Mouse (Mus musculus): ENCODE data around the gene Krt76. TPM values are rescaled to one million over a fixed set of nuclear protein-coding genes. Genes with fewer than 3 reads are reported as not detected.

The Krt76 gene
- polyA plus RNA-seq (2012; rRNA removed; ENCODE audit: low replicate concordance): 0.13 TPM in 1 of 2 replicates, not detected in the other

GRCm38 (mm10) chr15:101892820-101893219, at the start of gene Krt76:
Gene Krt76, minus strand, starts transcription at chr15:101892920.

GRCm38 (mm10) chr15:101940274-101940829, 47.6 kb upstream of the Krt76 start, which contains the start of gene Krt79:
Gene Krt79, minus strand, starts transcription at chr15:101940324.

GRCm38 (mm10) chr15:101924635-101925034, 31.9 kb upstream of the Krt76 start, which contains the start of gene Krt4:
Gene Krt4, minus strand, starts transcription at chr15:101924735.

GRCm38 (mm10) chr15:101869431-101869830, 23.3 kb downstream of the Krt76 start, which contains the start of gene Krt77:
Gene Krt77, minus strand, starts transcription at chr15:101869705.

GRCm38 (mm10) chr15:101850694-101851093, 42.0 kb downstream of the Krt76 start, which contains the start of gene Krt1:
Gene Krt1, minus strand, starts transcription at chr15:101850794.

Other genes with a start within 250 kb of the Krt76 start
- gene Gm5478, start 245.5 kb downstream of the Krt76 start, polyA plus RNA-seq (2012; rRNA removed; ENCODE audit: low replicate concordance): not detected in 2 replicates
- not detected in 2 replicates for gene Krt6b, start 212.6 kb downstream of the Krt76 start, polyA plus RNA-seq (2012; rRNA removed; ENCODE audit: low replicate concordance)
- gene Krt6a, start 198.6 kb downstream of the Krt76 start, polyA plus RNA-seq (2012; rRNA removed; ENCODE audit: low replicate concordance): not detected in 2 replicates
- 0.07 and 3.5 TPM in 2 replicates for gene Krt5, start 180.0 kb downstream of the Krt76 start, polyA plus RNA-seq (2012; rRNA removed; ENCODE audit: low replicate concordance)
- gene Krt71, start 149.8 kb downstream of the Krt76 start, polyA plus RNA-seq (2012; rRNA removed; ENCODE audit: low replicate concordance): not detected in 2 replicates
- gene Krt72, start 106.5 kb downstream of the Krt76 start, polyA plus RNA-seq (2012; rRNA removed; ENCODE audit: low replicate concordance): not detected in 2 replicates
- gene Krt73, start 90.6 kb downstream of the Krt76 start, polyA plus RNA-seq (2012; rRNA removed; ENCODE audit: low replicate concordance): not detected in 2 replicates
- 0.10 TPM in 1 of 2 replicates, not detected in the other for gene Krt2, start 74.8 kb downstream of the Krt76 start, polyA plus RNA-seq (2012; rRNA removed; ENCODE audit: low replicate concordance)
- 0.08 TPM in 1 of 2 replicates, not detected in the other for gene Krt1, start 42.1 kb downstream of the Krt76 start, polyA plus RNA-seq (2012; rRNA removed; ENCODE audit: low replicate concordance)
- gene Krt77, start 23.2 kb downstream of the Krt76 start, polyA plus RNA-seq (2012; rRNA removed; ENCODE audit: low replicate concordance): not detected in 2 replicates
- 0.07 and 0.53 TPM in 2 replicates for gene Krt4, start 31.8 kb upstream of the Krt76 start, polyA plus RNA-seq (2012; rRNA removed; ENCODE audit: low replicate concordance)
- 2.7 and 9.0 TPM in 2 replicates for gene Krt79, start 47.4 kb upstream of the Krt76 start, polyA plus RNA-seq (2012; rRNA removed; ENCODE audit: low replicate concordance)
- gene Krt78, start 61.4 kb upstream of the Krt76 start, polyA plus RNA-seq (2012; rRNA removed; ENCODE audit: low replicate concordance): 0.06 TPM in 2 replicates
- 2.4 and 188 TPM in 2 replicates for gene Krt8, start 111.6 kb upstream of the Krt76 start, polyA plus RNA-seq (2012; rRNA removed; ENCODE audit: low replicate concordance)
- gene Krt18, start 135.3 kb upstream of the Krt76 start, polyA plus RNA-seq (2012; rRNA removed; ENCODE audit: low replicate concordance): 1.2 and 88.2 TPM in 2 replicates
- gene Eif4b, start 180.9 kb upstream of the Krt76 start, polyA plus RNA-seq (2012; rRNA removed; ENCODE audit: low replicate concordance): 50.5 and 145 TPM in 2 replicates
- 150 and 234 TPM in 2 replicates for gene Tns2, start 207.5 kb upstream of the Krt76 start, polyA plus RNA-seq (2012; rRNA removed; ENCODE audit: low replicate concordance)
- 33.0 and 40.9 TPM in 2 replicates for gene Spryd3, start 243.3 kb upstream of the Krt76 start, polyA plus RNA-seq (2012; rRNA removed; ENCODE audit: low replicate concordance)